Mouse (Mus musculus) common myeloid progenitor, adult 5-6 weeks (primary cell): ENCODE results near the gene St3gal6. TPM values are rescaled to one million over a fixed set of nuclear protein-coding genes. Genes with fewer than 3 reads are reported as not detected.

Experiments
- ATAC-seq: replicated peaks from 2 replicates; pipeline ENCODE4 v1.8.0; 2016; ENCODE audit warnings: low read depth, mild to moderate bottlenecking, moderate TSS enrichment, inconsistent platforms; ENCODE audit not compliant: poor library complexity, severe bottlenecking
- total RNA-seq: library from RNA; stranded (forward); fragments of 200-1000, 187-1606 nt; gene quantifications from 2 replicates; pipeline ENCODE4 v1.2.3, GENCODE M21; 2017

St3gal6 gene
- total RNA-seq = 18.1 and 38.7 TPM in 2 replicates

GRCm38 (mm10) chr16:58523972-58524850 lies at the start of gene St3gal6:
St3gal6 (minus strand) TSS chr16:58524243.
- no peak for ATAC-seq

GRCm38 (mm10) chr16:58570694-58571264 lies 46.7 kb upstream of the St3gal6 start:
- ATAC-seq = no peak

DNA sequence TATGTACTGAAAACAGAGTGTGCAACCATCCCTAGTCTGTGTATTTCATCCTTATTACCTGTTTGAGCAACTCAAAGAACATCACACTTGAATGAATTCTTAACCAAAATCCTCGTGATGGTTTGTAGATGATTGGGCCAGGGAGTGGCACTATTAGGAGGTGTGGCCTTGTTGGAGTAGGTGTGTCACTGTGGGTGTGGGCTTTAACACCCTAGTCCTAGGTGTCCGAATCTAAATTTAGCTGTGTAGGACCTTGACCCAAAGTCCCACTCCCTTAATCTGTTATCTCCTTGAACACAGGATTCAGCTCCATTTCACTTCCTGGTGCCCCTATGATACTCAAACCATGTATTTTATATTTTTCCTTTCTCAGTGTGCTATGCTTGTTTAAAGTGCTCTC lies 37.2 kb upstream of the St3gal6 start:
- ATAC-seq = no peak

DNA sequence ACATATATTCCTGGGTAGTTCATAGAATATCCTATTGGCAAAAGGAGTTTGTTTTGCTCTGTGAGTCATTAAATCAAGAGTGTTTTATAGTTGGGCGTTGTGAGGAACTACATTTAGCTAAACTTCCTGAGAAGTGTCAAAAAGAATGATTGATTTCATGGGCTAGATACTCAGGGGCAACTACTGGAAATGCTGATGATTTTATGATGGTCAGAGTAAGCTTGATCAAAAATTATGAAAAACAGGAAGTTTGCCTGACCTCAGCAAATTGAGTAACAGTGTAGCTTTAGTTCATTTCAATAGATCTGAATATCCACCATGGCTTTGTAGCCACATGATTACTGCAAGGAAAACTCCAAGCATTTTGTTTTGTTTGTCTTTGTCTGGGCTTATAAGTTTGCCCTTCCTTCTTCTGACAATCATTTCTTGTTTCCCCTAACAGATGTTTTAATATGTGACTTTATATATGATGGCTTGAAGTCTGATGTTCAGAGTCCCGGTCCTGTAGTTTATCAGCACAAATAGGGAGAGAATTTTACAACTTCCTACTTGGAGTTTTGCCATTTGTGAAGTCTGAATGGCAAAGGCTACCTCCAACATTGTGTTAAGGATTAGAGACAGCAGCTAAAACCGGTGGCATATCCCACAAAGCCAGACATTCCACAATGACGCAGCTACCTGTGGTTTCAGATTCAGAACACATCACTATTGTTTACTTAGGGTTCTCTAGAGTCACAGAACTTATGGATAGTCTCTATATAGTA lies 32.2 kb upstream of the St3gal6 start:
- ATAC-seq = peak; percentile 89

DNA sequence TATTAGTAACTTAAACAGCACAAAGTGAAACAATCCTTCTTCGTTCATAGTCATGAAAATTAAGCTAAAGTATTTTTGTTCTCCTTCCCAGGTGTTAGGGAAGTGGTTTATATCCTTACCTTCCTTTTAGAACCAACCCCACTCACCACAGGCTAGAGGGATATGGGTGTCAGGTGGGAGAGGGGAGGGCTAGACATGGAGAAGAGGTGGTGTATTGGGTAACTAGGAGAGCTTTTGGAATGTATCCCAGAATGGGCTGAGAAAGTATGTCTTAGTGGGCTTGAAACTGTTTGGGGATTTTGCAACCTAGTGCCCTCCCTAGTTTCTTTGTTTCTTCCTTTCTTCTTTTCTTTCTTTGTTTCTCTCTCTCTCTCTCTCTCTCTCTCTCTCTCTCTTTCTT lies 30.6 kb upstream of the St3gal6 start:
- ATAC-seq = peak; percentile 45; the same call in 1 of the 2 replicates

DNA sequence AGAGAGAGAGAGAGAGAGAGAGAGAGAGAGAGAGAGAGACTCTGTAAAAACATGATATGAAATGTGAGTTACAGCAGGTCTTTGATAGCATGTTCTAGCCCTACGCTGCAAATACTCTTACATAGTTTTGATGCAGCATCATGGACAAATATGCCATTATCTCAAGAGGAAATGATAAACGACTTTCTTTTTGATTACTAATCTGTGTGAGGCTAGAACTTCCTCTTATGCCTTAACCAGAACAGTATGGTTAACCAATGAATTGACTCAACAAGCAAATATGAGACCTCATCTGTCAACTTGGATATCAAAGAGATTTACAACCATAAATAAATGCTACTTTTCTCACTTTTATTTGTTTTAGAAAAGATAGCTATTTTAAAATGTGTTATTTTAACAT lies 24.0 kb upstream of the St3gal6 start:
- ATAC-seq = peak; percentile 78

- ATAC-seq = peak; percentile 45
Measured at GRCm38 (mm10) chr16:58546128-58546527, 22.1 kb upstream of the St3gal6 start.

DNA sequence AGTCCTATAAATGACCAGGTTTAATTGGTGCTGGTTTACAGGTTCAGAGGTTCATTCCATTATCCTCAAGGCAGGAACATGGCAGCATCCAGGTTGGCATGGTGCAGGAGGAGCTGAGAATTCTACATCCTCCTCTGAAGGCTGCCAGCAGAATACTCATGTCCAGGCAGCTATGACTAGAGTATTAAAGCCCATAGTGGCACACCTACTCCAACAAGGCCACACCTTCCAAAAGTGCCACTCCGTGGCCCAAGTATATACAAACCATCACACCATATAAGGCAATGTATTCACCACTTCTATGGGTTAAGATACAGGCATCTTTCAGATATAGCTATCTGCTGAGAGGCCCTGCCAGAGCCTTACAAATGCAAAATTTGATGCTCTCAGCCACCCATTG lies 15.4 kb upstream of the St3gal6 start:
- no peak for ATAC-seq

GRCm38 (mm10) chr16:58539011-58539410 lies 15.0 kb upstream of the St3gal6 start:
- peak; percentile 46; the same call in 1 of the 2 replicates for ATAC-seq

DNA sequence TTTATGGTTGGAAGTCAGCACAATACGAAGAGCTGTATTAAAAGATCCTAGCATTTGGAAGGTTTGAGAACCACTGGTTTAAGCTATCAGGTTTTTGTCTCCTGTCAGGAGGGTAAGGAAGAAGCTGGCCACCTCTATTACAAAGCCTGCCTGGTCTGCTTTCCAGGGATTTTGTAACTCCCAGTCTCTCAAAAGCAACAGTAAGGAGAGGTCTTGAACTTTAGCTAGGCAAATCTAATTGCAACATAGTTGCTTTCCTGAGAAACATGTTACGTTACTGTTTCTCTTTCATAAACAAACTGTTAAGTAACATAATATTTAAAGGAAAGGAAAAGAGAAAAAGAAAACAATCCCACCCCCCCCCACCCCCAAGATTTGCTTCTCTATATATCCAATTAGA lies 12.0 kb upstream of the St3gal6 start:
- ATAC-seq = no peak

DNA sequence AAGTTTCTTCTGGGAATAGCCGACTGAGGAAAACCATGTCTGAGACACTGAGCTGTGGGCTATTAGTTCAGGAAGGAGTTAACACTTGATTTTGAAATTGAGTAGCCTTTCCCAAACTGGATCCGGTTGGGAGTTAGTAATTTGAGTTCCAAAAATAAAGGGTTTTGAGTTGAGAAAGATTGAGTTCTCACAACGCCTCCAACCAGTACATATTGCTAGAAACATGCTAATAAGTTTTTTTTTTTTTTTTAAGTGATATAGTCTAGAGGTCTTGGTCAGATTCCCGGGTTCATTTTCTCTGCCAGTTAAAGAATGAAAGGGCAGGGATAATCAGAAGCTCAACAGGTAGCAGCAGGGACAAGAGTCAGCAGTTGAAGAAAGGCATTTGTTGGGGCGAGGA lies 11.2 kb upstream of the St3gal6 start:
- ATAC-seq = no peak

DNA sequence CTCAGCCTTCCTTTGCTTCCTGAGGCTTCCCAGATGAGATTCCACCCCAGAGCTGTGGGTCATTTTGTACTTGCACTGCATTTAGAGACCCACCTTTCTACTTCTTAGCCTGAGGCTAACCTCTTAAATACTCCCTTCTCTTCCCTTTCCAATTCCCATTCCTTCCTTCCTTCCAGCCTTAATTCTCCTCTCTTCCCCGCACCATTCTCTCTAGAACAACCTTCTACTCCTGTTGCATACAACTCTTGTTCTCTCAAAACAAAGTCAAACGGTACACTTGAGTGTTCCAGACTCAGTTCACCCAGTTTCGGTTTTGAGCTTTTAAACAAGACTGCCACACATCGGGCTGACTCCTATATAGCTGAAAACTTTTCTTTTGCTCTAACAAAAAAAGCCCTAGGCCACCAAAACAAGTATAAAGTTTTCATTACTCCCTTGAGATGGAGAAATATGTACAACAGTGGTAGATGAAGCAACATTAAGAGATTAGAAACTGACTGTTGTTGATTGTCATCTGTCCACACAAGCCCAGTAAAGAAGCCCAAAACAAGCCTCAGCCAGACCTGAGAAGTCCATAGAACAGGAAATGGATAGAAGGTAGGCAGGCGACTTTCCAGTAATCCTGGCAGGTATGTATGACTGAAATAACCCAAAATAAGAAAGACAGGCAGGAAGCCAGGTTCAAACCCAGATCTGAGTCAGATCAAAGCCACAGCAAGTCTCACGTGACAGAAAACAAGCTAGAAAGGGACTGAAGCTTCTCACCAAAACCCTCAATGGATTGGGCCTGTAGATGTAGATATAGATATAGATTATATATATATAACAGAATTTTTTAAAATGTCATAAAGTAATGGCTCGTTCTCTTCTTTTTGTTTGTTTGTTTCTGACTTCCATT lies 10.5 kb upstream of the St3gal6 start:
- no peak for ATAC-seq

GRCm38 (mm10) chr16:58533742-58534141 lies 9.7 kb upstream of the St3gal6 start:
- no peak for ATAC-seq

DNA sequence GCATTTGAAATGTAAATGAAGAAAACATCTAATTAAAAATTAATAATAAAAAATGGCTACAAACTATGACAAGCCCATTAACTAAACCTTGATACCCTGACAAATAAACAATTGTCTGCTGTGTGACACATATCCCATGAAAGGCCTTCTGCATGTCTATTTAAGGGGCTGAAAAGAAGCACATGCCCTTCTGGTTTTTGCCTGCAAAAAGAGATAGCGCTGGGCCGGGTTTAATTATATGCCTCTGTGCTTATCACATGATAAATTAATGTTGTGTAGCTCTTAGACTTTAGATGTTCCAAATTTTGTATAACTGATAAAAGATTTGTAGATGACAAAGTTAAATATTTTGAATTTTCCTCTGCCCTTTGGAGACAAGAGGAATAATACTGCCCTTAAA lies 9.2 kb upstream of the St3gal6 start:
- ATAC-seq = 0 out of 2 replicates have a peak, but pooled peaks have one; percentile 25

GRCm38 (mm10) chr16:58532511-58532910 lies 8.5 kb upstream of the St3gal6 start:
- no peak for ATAC-seq

- no peak for ATAC-seq
Measured at GRCm38 (mm10) chr16:58527817-58528216, 3.8 kb upstream of the St3gal6 start.

DNA sequence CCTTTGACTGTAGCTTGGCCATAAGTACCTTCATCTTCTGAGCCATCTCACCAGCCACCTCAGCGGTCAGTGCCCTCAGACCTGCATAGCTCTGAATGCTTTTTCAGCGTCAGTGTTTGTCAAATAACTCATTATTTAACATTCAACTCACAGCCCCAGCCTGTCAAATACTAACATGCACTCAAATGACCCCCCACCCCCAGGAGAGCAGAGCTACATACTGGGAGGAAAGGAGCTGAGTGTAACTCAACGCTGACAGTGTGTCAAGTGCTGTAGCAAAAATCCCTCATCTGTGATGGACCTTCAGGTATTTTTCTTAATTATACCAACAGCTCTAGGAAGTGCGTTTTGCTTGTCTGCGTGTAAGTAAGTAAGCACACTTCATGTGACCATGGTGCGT lies 2.7 kb upstream of the St3gal6 start:
- no peak for ATAC-seq

DNA sequence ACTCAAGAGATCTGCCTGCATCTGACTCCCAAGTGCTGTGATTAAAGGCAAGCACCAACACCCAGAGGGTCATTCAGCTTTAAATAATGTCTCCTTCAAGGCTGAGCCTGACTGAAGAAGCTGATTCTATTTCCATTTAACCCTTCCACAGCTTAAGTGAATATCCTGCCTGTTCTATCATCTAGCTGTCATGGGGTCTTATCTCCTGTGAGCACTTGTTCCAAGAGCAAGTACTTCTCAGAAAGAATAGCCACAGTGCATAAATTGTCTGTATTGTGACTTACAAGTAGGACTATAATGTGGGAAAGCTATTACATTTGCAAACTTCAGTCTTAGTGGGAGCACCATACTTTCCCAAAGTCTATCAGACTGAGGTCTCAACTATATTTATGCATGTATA lies 1.8 kb upstream of the St3gal6 start:
- ATAC-seq = peak; percentile 42

GRCm38 (mm10) chr16:58523044-58523859 lies 791 bp downstream of the St3gal6 start:
- peak; percentile 84 for ATAC-seq
